Mouse (Mus musculus): ENCODE results near the gene Thpo.

- TF ChIP-seq CTCF (IDR thresholded peaks at IDR 0.05) (no peak), POLR2A (IDR thresholded peaks at IDR 0.05; ENCODE audit: insufficient read depth, low read depth, low read length) (no peak)
Measured at GRCm38 (mm10) chr16:20705786-20706185, 28.5 kb downstream of the Thpo start.
